Mouse (Mus musculus): ENCODE measurements around the gene Pate4.
"Not testable (repeated sequence)": the region's sequence is repeated elsewhere in the genome, so short reads cannot be mapped to it uniquely, and the experiment has no call there.

- TF ChIP-seq POLR2A (IDR thresholded peaks at IDR 0.05; ENCODE audit: insufficient read depth, low read depth, low read length); CTCF (IDR thresholded peaks at IDR 0.05); EP300 (IDR thresholded peaks at IDR 0.05; ENCODE audit: insufficient read depth, low read depth, low read length): not testable (repeated sequence)
Observed at GRCm38 (mm10) chr9:35616784-35617183, 5.0 kb upstream of the Pate4 start.
